Mouse (Mus musculus) lung, postnatal 0 days (tissue): Measurements from ENCODE around the gene Stat4. TPM values are rescaled to one million over a fixed set of nuclear protein-coding genes. Genes with fewer than 3 reads are reported as not detected.
A peak's percentile ranks its signal among the peaks of the same experiment; 100 is the strongest.

Source experiments
- ATAC-seq: fragments of 200-750 bp; cut with Nextera tagmentation; 2 replicates; pipeline ENCODE4 v1.8.0; 2017; ENCODE audit warnings: moderate library complexity
- DNase-seq: peaks from one replicate; pipeline ENCODE4 v3.0.0-alpha.2; 2016; ENCODE audit warnings: low spot score
- H3K27ac ChIP-seq: fragments of 300-500 bp; sonication (generic); 2 replicates; pipeline ENCODE4 v1.5.1; 2014; ENCODE audit warnings: antibody characterized with exemption, mild to moderate bottlenecking, low read length, mixed read lengths
- H3K27me3 ChIP-seq: fragments of 300-500 bp; sonication (generic); replicated peaks from 2 replicates; pipeline ENCODE4 v1.6.1; 2014; ENCODE audit warnings: low read length, mixed read lengths; ENCODE audit not compliant: insufficient read depth
- H3K36me3 ChIP-seq: fragments of 300-500 bp; sonication (generic); 2 replicates; pipeline ENCODE4 v1.6.1; 2014; ENCODE audit warnings: low read length, mixed read lengths; ENCODE audit not compliant: insufficient read depth
- H3K4me1 ChIP-seq: fragments of 300-500 bp; sonication (generic); 2 replicates; pipeline ENCODE4 v1.6.1; 2014; ENCODE audit warnings: antibody characterized with exemption, low read depth, low read length, mixed read lengths; ENCODE audit not compliant: insufficient read depth
- H3K4me2 ChIP-seq: fragments of 300-500 bp; sonication (generic); replicated peaks from 2 replicates; pipeline ENCODE4 v1.6.1; 2014; ENCODE audit warnings: low read depth, mild to moderate bottlenecking, low read length, moderate library complexity, mixed read lengths
- H3K4me3 ChIP-seq: fragments of 300-500 bp; sonication (generic); 2 replicates; pipeline ENCODE4 v1.5.1; 2014; ENCODE audit warnings: low read depth, low read length
- H3K9ac ChIP-seq: fragments of 300-500 bp; sonication (generic); replicated peaks from 2 replicates; pipeline ENCODE4 v1.6.1; 2014; ENCODE audit warnings: low read depth, mild to moderate bottlenecking
- H3K9me3 ChIP-seq: fragments of 300-500 bp; sonication (generic); 2 replicates; pipeline ENCODE4 v1.6.1; 2016; ENCODE audit warnings: low read length, mixed read lengths
- CTCF ChIP-seq: IDR thresholded peaks from 2 replicates; pipeline ENCODE4 v1.5.1; 2016; ENCODE audit warnings: antibody characterized with exemption, mild to moderate bottlenecking
- EP300 ChIP-seq: IDR thresholded peaks from 2 replicates; pipeline ENCODE4 v1.6.1; 2016; ENCODE audit warnings: antibody characterized with exemption, mild to moderate bottlenecking, control low read depth
- WGBS: fragments of 180-500 bp; shearing (Covaris S2); extraction: QIAGEN DNeasy Blood & Tissue Kit; methylation state at CpG from one replicate; pipeline ENCODE4 v1.1.7; 2014; 5-methylcytosine and 5-hydroxymethylcytosine counted together
- polyA plus RNA-seq: library from polyadenylated mRNA; unstranded; fragments of >200 nt; fragmentation: Nextera tagmentation; extraction: Ambion mirVana; gene quantifications from 2 replicates; pipeline ENCODE4 v1.2.1, GENCODE M21; 2015

Gene Stat4
- polyA plus RNA-seq, 1 experiment from 2014 or later = 0.73 TPM

GRCm38 (mm10) chr1:52112301-52112700 lies 125.4 kb downstream of the Stat4 start:
- Histone ChIP-seq H3K27ac (no peak overlapping the region), H3K9me3 (no peaks in the 10 kb centered on the region), H3K4me2 (no peak overlapping the region), H3K36me3 (no peaks in the 10 kb centered on the region), H3K4me3 (no peak overlapping the region), H3K9ac (no peak overlapping the region), H3K27me3 (no peaks in the 10 kb centered on the region), H3K4me1 (peaks cover 6% of the 10 kb centered on the region; the same call in 1 of the 2 replicates)
- TF ChIP-seq CTCF (no peak), EP300 (no peak)
- 59% methylated on average over 1 of the region's 1 CpGs for whole genome bisulfite sequencing
- DNase-seq (no peak), ATAC-seq (no peak)

- H3K9me3 ChIP-seq = no peaks in the 10 kb centered on the region
- peak overlapping the region; percentile 48 for H3K9ac ChIP-seq
- WGBS = 17% methylated on average over 7 of the region's 7 CpGs
- H3K4me3 ChIP-seq = peak overlapping the region; percentile 37
- ATAC-seq (peak; percentile 2; the same call in 1 of the 2 replicates), DNase-seq (no peak)
- H3K4me1 ChIP-seq = peaks cover 6% of the 10 kb centered on the region; the same call in 1 of the 2 replicates
- no peaks in the 10 kb centered on the region for H3K36me3 ChIP-seq
- peak overlapping the region; percentile 59 for H3K4me2 ChIP-seq
- no peaks in the 10 kb centered on the region for H3K27me3 ChIP-seq
- H3K27ac ChIP-seq = peak overlapping the region; percentile 82
- no peak for TF ChIP-seq CTCF
- no peak for TF ChIP-seq EP300
Observed at GRCm38 (mm10) chr1:52113067-52113665, 126.2 kb downstream of the Stat4 start.

GRCm38 (mm10) chr1:52113666-52114069 lies 126.7 kb downstream of the Stat4 start:
- H3K27me3 ChIP-seq = no peaks in the 10 kb centered on the region
- H3K4me1 ChIP-seq = peaks cover 6% of the 10 kb centered on the region; the same call in 1 of the 2 replicates
- ATAC-seq = peak; percentile 98
- H3K9ac ChIP-seq = peak overlapping the region; percentile 48
- H3K4me3 ChIP-seq = peak overlapping the region; percentile 37
- H3K9me3 ChIP-seq = no peaks in the 10 kb centered on the region
- DNase-seq = peak; percentile 98
- TF ChIP-seq CTCF = peak; percentile 99
- TF ChIP-seq EP300 = peak; percentile 86; the same call in 1 of the 2 replicates
- under 1% methylated on average over 32 of the region's 32 CpGs for WGBS
- H3K27ac ChIP-seq = peak overlapping the region; percentile 82
- peak overlapping the region; percentile 59 for H3K4me2 ChIP-seq
- no peaks in the 10 kb centered on the region for H3K36me3 ChIP-seq

- no peaks in the 10 kb centered on the region for H3K9me3 ChIP-seq
- H3K27me3 ChIP-seq = no peaks in the 10 kb centered on the region
- 0 out of 2 replicates have a peak overlapping the region, but pooled peaks have one; percentile 11 for H3K27ac ChIP-seq
- ATAC-seq = no peak
- no peak overlapping the region for H3K9ac ChIP-seq
- no peak overlapping the region for H3K4me2 ChIP-seq
- no peak overlapping the region for H3K4me3 ChIP-seq
- WGBS = 65% methylated on average over 3 of the region's 3 CpGs
- TF ChIP-seq CTCF = no peak
- no peak for TF ChIP-seq EP300
- no peak for DNase-seq
- peaks cover 6% of the 10 kb centered on the region; the same call in 1 of the 2 replicates for H3K4me1 ChIP-seq
- H3K36me3 ChIP-seq = no peaks in the 10 kb centered on the region
Observed at GRCm38 (mm10) chr1:52116441-52116840, 129.5 kb downstream of the Stat4 start.

GRCm38 (mm10) chr1:52117777-52118176 lies 130.8 kb downstream of the Stat4 start:
- H3K27ac ChIP-seq = no peak overlapping the region
- H3K36me3 ChIP-seq = 0 out of 2 replicates have a peak, but pooled peaks cover under 1% of the 10 kb centered on the region
- ATAC-seq (no peak), DNase-seq (no peak)
- 82% methylated on average over 1 of the region's 1 CpGs for whole genome bisulfite sequencing
- H3K4me2 ChIP-seq = no peak overlapping the region
- no peak overlapping the region for H3K9ac ChIP-seq
- H3K27me3 ChIP-seq = no peaks in the 10 kb centered on the region
- no peaks in the 10 kb centered on the region for H3K9me3 ChIP-seq
- TF ChIP-seq EP300 (no peak), CTCF (no peak)
- peaks cover 6% of the 10 kb centered on the region; the same call in 1 of the 2 replicates for H3K4me1 ChIP-seq
- no peak overlapping the region for H3K4me3 ChIP-seq

GRCm38 (mm10) chr1:52118860-52119591 lies 132.1 kb downstream of the Stat4 start, which contains the start of gene Stat1:
Gene Stat1, plus strand, starts transcription at chr1:52119440.
- H3K4me2 ChIP-seq = peak within 1 kb of the TSS; percentile 83
- H3K9me3 ChIP-seq = no peaks in the 10 kb centered on the region
- ATAC-seq = peak; percentile 96
- peak within 1 kb of the TSS; percentile 81 for H3K9ac ChIP-seq
- peak; percentile 39 for TF ChIP-seq CTCF
- peak; percentile 54; the same call in 1 of the 2 replicates for TF ChIP-seq EP300
- no peaks in the 10 kb centered on the region; the same call in 1 of the 2 replicates for H3K4me1 ChIP-seq
- DNase-seq = peak; percentile 95
- H3K27ac ChIP-seq = peak within 1 kb of the TSS; percentile 92
- H3K4me3 ChIP-seq = peak within 1 kb of the TSS; percentile 95
- H3K27me3 ChIP-seq = no peaks in the 10 kb centered on the region
- H3K36me3 ChIP-seq = peaks cover 8% of the 10 kb centered on the region; the same call in 1 of the 2 replicates
- WGBS = 2% methylated on average over 36 of the region's 37 CpGs
